Mouse (Mus musculus) heart, adult 11 months (tissue): ENCODE results near the gene Intu.

Experiments
- DNase-seq: peaks from one replicate; pipeline ENCODE4 v3.0.0; 2022

Intu gene

GRCm38 (mm10) chr3:40531286-40532141 lies at the start of gene Intu:
Intu (plus strand) TSS chr3:40531286.
- DNase-seq = peak; percentile 97

GRCm38 (mm10) chr3:40483221-40483654 lies 47.8 kb upstream of the Intu start:
- peak; percentile 73 for DNase-seq

- peak; percentile 44 for DNase-seq
Measured at GRCm38 (mm10) chr3:40487381-40487780, 43.7 kb upstream of the Intu start.

GRCm38 (mm10) chr3:40491742-40492141 lies 39.3 kb upstream of the Intu start:
- DNase-seq = peak; percentile 23

- peak; percentile 37 for DNase-seq
Measured at GRCm38 (mm10) chr3:40498898-40499297, 32.2 kb upstream of the Intu start.

GRCm38 (mm10) chr3:40500157-40500808 lies 30.8 kb upstream of the Intu start:
- peak; percentile 66 for DNase-seq

- DNase-seq = peak; percentile 23
Measured at GRCm38 (mm10) chr3:40504377-40504776, 26.7 kb upstream of the Intu start.

- peak; percentile 76 for DNase-seq
Measured at GRCm38 (mm10) chr3:40505451-40506014, 25.6 kb upstream of the Intu start.

GRCm38 (mm10) chr3:40508927-40509576 lies 22.0 kb upstream of the Intu start:
- DNase-seq = peak; percentile 4

GRCm38 (mm10) chr3:40510567-40510966 lies 20.5 kb upstream of the Intu start:
- peak; percentile 89 for DNase-seq

- DNase-seq = peak; percentile 76
Measured at GRCm38 (mm10) chr3:40512936-40513829, 17.9 kb upstream of the Intu start.

- no peak for DNase-seq
Measured at GRCm38 (mm10) chr3:40518240-40518639, 12.8 kb upstream of the Intu start.

- DNase-seq = peak; percentile 8
Measured at GRCm38 (mm10) chr3:40519555-40519954, 11.5 kb upstream of the Intu start.

- no peak for DNase-seq
Measured at GRCm38 (mm10) chr3:40520567-40520966, 10.5 kb upstream of the Intu start.

GRCm38 (mm10) chr3:40522446-40522845 lies 8.6 kb upstream of the Intu start:
- DNase-seq = peak; percentile 66

- no peak for DNase-seq
Measured at GRCm38 (mm10) chr3:40522846-40523245, 8.2 kb upstream of the Intu start.

GRCm38 (mm10) chr3:40523371-40523783 lies 7.7 kb upstream of the Intu start:
- DNase-seq = peak; percentile 87

GRCm38 (mm10) chr3:40524841-40525240 lies 6.2 kb upstream of the Intu start:
- DNase-seq = peak; percentile 52

- peak; percentile 53 for DNase-seq
Measured at GRCm38 (mm10) chr3:40525341-40525740, 5.7 kb upstream of the Intu start.

- no peak for DNase-seq
Measured at GRCm38 (mm10) chr3:40526095-40526494, 5.0 kb upstream of the Intu start.

GRCm38 (mm10) chr3:40527218-40527617 lies 3.9 kb upstream of the Intu start:
- DNase-seq = no peak
